15 mouse cellular contexts compared by ENCODE assay signal in the genomic region with DNA sequence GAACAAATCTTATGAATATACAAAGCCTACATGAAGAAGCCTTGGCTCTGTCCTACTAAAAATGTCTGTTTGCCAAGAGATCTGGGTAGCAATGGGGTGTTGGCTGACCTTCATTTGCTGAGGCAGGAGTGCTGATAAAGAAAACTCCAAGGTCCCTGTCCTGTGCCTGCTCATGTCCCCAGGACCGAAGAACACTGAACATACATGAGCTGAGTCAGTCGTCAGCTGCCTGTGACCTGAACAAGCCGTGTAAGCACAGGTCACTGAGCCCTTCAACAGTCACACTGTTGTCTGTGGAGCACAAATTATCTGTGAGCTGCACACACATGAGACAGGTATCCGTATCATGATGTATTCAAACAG. TPM values are rescaled to one million over a fixed set of nuclear protein-coding genes. Genes with fewer than 3 reads are reported as not detected.
DNase-seq lines count a peak whose midpoint lies in the region; ATAC-seq and TF ChIP-seq lines count a peak whose summit lies in the region.
"Had no signal": no experiment of that assay in that cellular context is flagged by ENCODE, and none has a peak within 500 bp of the region (broad histone marks: within the 10 kb centered on the region; RNA-seq: fewer than 3 reads in every experiment).

No protein-coding gene starts in this region.

- no peak for ATAC-seq in heart, embryonic 12.5 days (ENCODE audit: insufficient number of reproducible peaks, low FRiP score)
- ATAC-seq in heart, embryonic 11.5 days (replicated peaks; ENCODE audit: insufficient number of reproducible peaks, low FRiP score, low TSS enrichment) = no peak
- ATAC-seq in liver, embryonic 11.5 days (replicated peaks; ENCODE audit: low FRiP score) = no peak
- peak; percentile 44 for ATAC-seq in intestine, postnatal 0 days
- ATAC-seq in activated CD4-positive, CD25-positive, alpha-beta regulatory T cell, adult 4 months = no peak
- ATAC-seq: forebrain, embryonic 15.5 days; midbrain, embryonic 13.5 days had no signal

- no peak for TF ChIP-seq POLR2A in liver, adult 2 months (IDR thresholded peaks at IDR 0.05; ENCODE audit: extremely low read depth, insufficient read depth, low read length)
- no peak for TF ChIP-seq POLR2A in bone marrow macrophage, adult 2 months (IDR thresholded peaks at IDR 0.05; ENCODE audit: borderline replicate concordance, low read depth, low read length)

- H3K9me3 ChIP-seq in heart, embryonic 12.5 days (replicated peaks) = no peaks in the 10 kb centered on the region
- no peaks in the 10 kb centered on the region for H3K9me3 ChIP-seq in heart, embryonic 11.5 days (replicated peaks; ENCODE audit: control insufficient read depth, low read length)
- H3K9me3 ChIP-seq in liver, embryonic 11.5 days (ENCODE audit: control insufficient read depth, low read length) = no peaks in the 10 kb centered on the region
- H3K9me3 ChIP-seq in intestine, postnatal 0 days (ENCODE audit: control insufficient read depth) = no peaks in the 10 kb centered on the region
- H3K9me3 ChIP-seq: forebrain, embryonic 15.5 days; hindbrain, embryonic 15.5 days; limb, embryonic 12.5 days; midbrain, embryonic 13.5 days had no signal

- TF ChIP-seq CTCF in liver, adult 2 months (IDR thresholded peaks at IDR 0.05; ENCODE audit: low read depth, low read length) = no peak
- TF ChIP-seq CTCF in bone marrow macrophage, adult 2 months (IDR thresholded peaks at IDR 0.05; ENCODE audit: low read depth, low read length) = no peak
- TF ChIP-seq CTCF in intestine, postnatal 0 days (IDR thresholded peaks at IDR 0.05; ENCODE audit: low read depth) = no peak

- H3K79me2 ChIP-seq in liver, adult 2 months (ENCODE audit: control insufficient read depth, insufficient read depth, low read length) = no peaks in the 10 kb centered on the region

- 0 out of 2 replicates have a peak, but pooled peaks cover 5% of the 10 kb centered on the region for H3K36me3 ChIP-seq in heart, embryonic 12.5 days
- no peaks in the 10 kb centered on the region for H3K36me3 ChIP-seq in heart, embryonic 11.5 days (ENCODE audit: control insufficient read depth, insufficient read depth, low read length)
- H3K36me3 ChIP-seq in liver, adult 2 months (ENCODE audit: control insufficient read depth, insufficient read depth, low read length) = peaks cover 19% of the 10 kb centered on the region
- H3K36me3 ChIP-seq in liver, embryonic 11.5 days (ENCODE audit: control insufficient read depth, insufficient read depth, low read length) = 0 out of 2 replicates have a peak, but pooled peaks cover 2% of the 10 kb centered on the region
- peaks cover 18% of the 10 kb centered on the region; the same call in 1 of the 2 replicates for H3K36me3 ChIP-seq in intestine, postnatal 0 days (ENCODE audit: control insufficient read depth, insufficient read depth)
- H3K36me3 ChIP-seq: forebrain, embryonic 15.5 days; hindbrain, embryonic 15.5 days; limb, embryonic 12.5 days; midbrain, embryonic 13.5 days had no signal

- H3K4me2 ChIP-seq in heart, embryonic 12.5 days = no peak overlapping the region
- H3K4me2 ChIP-seq in heart, embryonic 11.5 days = no peak overlapping the region
- no peak overlapping the region for H3K4me2 ChIP-seq in liver, embryonic 11.5 days
- 0 out of 2 replicates have a peak overlapping the region, but pooled peaks have one; percentile 3 for H3K4me2 ChIP-seq in intestine, postnatal 0 days (replicated peaks; ENCODE audit: low read depth)
- H3K4me2 ChIP-seq: forebrain, embryonic 15.5 days; hindbrain, embryonic 15.5 days; limb, embryonic 12.5 days; midbrain, embryonic 13.5 days had no signal

- H3K4me3 ChIP-seq in heart, embryonic 12.5 days = no peak overlapping the region
- no peak overlapping the region for H3K4me3 ChIP-seq in heart, embryonic 11.5 days (ENCODE audit: low read depth, low read length)
- H3K4me3 ChIP-seq in liver, adult 2 months (ENCODE audit: insufficient read depth, low read depth, low read length) = no peak overlapping the region
- no peak overlapping the region for H3K4me3 ChIP-seq in liver, embryonic 11.5 days (ENCODE audit: low read depth, low read length)
- H3K4me3 ChIP-seq in bone marrow macrophage, adult 2 months (ENCODE audit: insufficient read depth, low read length) = no peak overlapping the region
- no peak overlapping the region for H3K4me3 ChIP-seq in intestine, postnatal 0 days (ENCODE audit: low read depth, low read length)
- H3K4me3 ChIP-seq: forebrain, embryonic 15.5 days; hindbrain, embryonic 15.5 days; limb, embryonic 12.5 days; midbrain, embryonic 13.5 days had no signal

- 0 out of 2 replicates have a peak overlapping the region, but pooled peaks have one; percentile 13 for H3K27ac ChIP-seq in heart, embryonic 12.5 days (ENCODE audit: poor library complexity, severe bottlenecking)
- no peak overlapping the region for H3K27ac ChIP-seq in heart, embryonic 11.5 days (ENCODE audit: low read depth, low read length)
- peak overlapping the region; percentile 50 for H3K27ac ChIP-seq in liver, adult 2 months (replicated peaks; ENCODE audit: insufficient read depth, low read depth, low read length)
- no peak overlapping the region for H3K27ac ChIP-seq in liver, embryonic 11.5 days (ENCODE audit: low read depth, low read length)
- H3K27ac ChIP-seq in bone marrow macrophage, adult 2 months (ENCODE audit: insufficient read depth, low read depth, low read length) = peak overlapping the region; percentile 16
- H3K27ac ChIP-seq in intestine, postnatal 0 days (ENCODE audit: low read depth, low read length) = no peak overlapping the region
- H3K27ac ChIP-seq: forebrain, embryonic 15.5 days; hindbrain, embryonic 15.5 days; limb, embryonic 12.5 days; midbrain, embryonic 13.5 days; stomach, postnatal 0 days had no signal

- H3K4me1 ChIP-seq in heart, embryonic 12.5 days (replicated peaks) = peaks cover 27% of the 10 kb centered on the region
- peaks cover 9% of the 10 kb centered on the region for H3K4me1 ChIP-seq in heart, embryonic 11.5 days (ENCODE audit: control insufficient read depth, insufficient read depth, low read length)
- H3K4me1 ChIP-seq in liver, adult 2 months (ENCODE audit: control insufficient read depth, insufficient read depth, low read length) = peaks cover 40% of the 10 kb centered on the region
- H3K4me1 ChIP-seq in liver, embryonic 11.5 days (replicated peaks; ENCODE audit: control insufficient read depth, insufficient read depth, low read length) = peaks cover 12% of the 10 kb centered on the region
- peaks cover 9% of the 10 kb centered on the region for H3K4me1 ChIP-seq in bone marrow macrophage, adult 2 months (ENCODE audit: control insufficient read depth, insufficient read depth, low read length)
- H3K4me1 ChIP-seq in intestine, postnatal 0 days (replicated peaks; ENCODE audit: control insufficient read depth, insufficient read depth, low read length) = peaks cover 7% of the 10 kb centered on the region; the same call in 1 of the 2 replicates
- H3K4me1 ChIP-seq: forebrain, embryonic 15.5 days; limb, embryonic 12.5 days had no signal

- DNase-seq in liver, adult 2 months (ENCODE audit: extremely low read depth, low read depth, low spot score) = peak; percentile 82
- DNase-seq in liver, embryonic 11.5 days (ENCODE audit: low spot score) = no peak
- DNase-seq: cerebellum, adult 9-11 months; lung, postnatal 36 days; thymus, postnatal 14 days had no signal

- H3K9ac ChIP-seq in heart, embryonic 12.5 days = no peak overlapping the region
- H3K9ac ChIP-seq in heart, embryonic 11.5 days (ENCODE audit: low read depth, low read length) = no peak overlapping the region
- H3K9ac ChIP-seq in liver, adult 2 months (ENCODE audit: low read depth, low read length) = peak overlapping the region; percentile 28
- H3K9ac ChIP-seq in liver, embryonic 11.5 days (ENCODE audit: low read depth, low read length) = no peak overlapping the region
- no peak overlapping the region for H3K9ac ChIP-seq in intestine, postnatal 0 days (ENCODE audit: low read depth, low read length)
- H3K9ac ChIP-seq: forebrain, embryonic 15.5 days; hindbrain, embryonic 15.5 days; limb, embryonic 12.5 days; midbrain, embryonic 13.5 days had no signal

- WGBS in heart, embryonic 12.5 days = 86% methylated on average over 4 of the region's 4 CpGs
- WGBS in heart, embryonic 11.5 days (ENCODE audit: insufficient replicate concordance) = 88% methylated on average over 4 of the region's 4 CpGs
- 21% methylated on average over 4 of the region's 4 CpGs for WGBS in liver, adult 2 months
- 86% methylated on average over 4 of the region's 4 CpGs for WGBS in liver, embryonic 11.5 days
- 46% methylated on average over 4 of the region's 4 CpGs for WGBS in intestine, postnatal 0 days

- H3K27me3 ChIP-seq in heart, embryonic 12.5 days (replicated peaks) = no peaks in the 10 kb centered on the region
- H3K27me3 ChIP-seq in heart, embryonic 11.5 days (ENCODE audit: control insufficient read depth, insufficient read depth, low read length) = no peaks in the 10 kb centered on the region
- H3K27me3 ChIP-seq in liver, adult 2 months (ENCODE audit: control insufficient read depth, insufficient read depth, low read length) = no peaks in the 10 kb centered on the region
- H3K27me3 ChIP-seq in liver, embryonic 11.5 days (replicated peaks; ENCODE audit: control insufficient read depth, insufficient read depth, low read length) = no peaks in the 10 kb centered on the region
- no peaks in the 10 kb centered on the region for H3K27me3 ChIP-seq in intestine, postnatal 0 days (replicated peaks; ENCODE audit: control insufficient read depth, insufficient read depth, low read length)
- H3K27me3 ChIP-seq: forebrain, embryonic 15.5 days; hindbrain, embryonic 15.5 days; limb, embryonic 12.5 days; midbrain, embryonic 13.5 days had no signal

RNA-seq across cellular contexts. Expression of a gene that starts 43.1 kb away (rescaled TPM):
- polyA plus RNA-seq in heart, embryonic 12.5 days (2016; fragmentation: Nextera tagmentation; extraction: Ambion mirVana) = 33.7 and 34.2 TPM in 2 replicates
- 15.4 and 19.3 TPM in 2 replicates for polyA plus RNA-seq in heart, embryonic 11.5 days (2014; fragmentation: Nextera tagmentation; extraction: Ambion mirVana)
- 5.2 and 5.9 TPM in 2 replicates for total RNA-seq in liver, adult 2 months (2014; rRNA removed)
- 10.3 and 14.2 TPM in 2 replicates for polyA plus RNA-seq in liver, adult 2 months (2012; rRNA removed)
- 26.8 and 27.9 TPM in 2 replicates for polyA plus RNA-seq in liver, embryonic 11.5 days (2014; fragmentation: Nextera tagmentation; extraction: Ambion mirVana)
- 24.6 and 25.2 TPM in 2 replicates for polyA plus RNA-seq in bone marrow macrophage, adult 2 months (2012; ENCODE audit: insufficient read depth, insufficient read length, missing spikeins)
- polyA plus RNA-seq in intestine, postnatal 0 days (2015; fragmentation: Nextera tagmentation; extraction: Ambion mirVana) = 21.7 and 24.0 TPM in 2 replicates
- polyA plus RNA-seq in activated CD4-positive, CD25-positive, alpha-beta regulatory T cell, adult 4 months (2017; shearing (Covaris generic)) = 10 to 100 TPM; 70.6 to 78.6 TPM

RNA-seq across cellular contexts. Expression of a gene that starts 45.7 kb away (rescaled TPM):
- 3.5 and 3.9 TPM in 2 replicates for polyA plus RNA-seq in heart, embryonic 12.5 days (2016; fragmentation: Nextera tagmentation; extraction: Ambion mirVana)
- polyA plus RNA-seq in heart, embryonic 11.5 days (2014; fragmentation: Nextera tagmentation; extraction: Ambion mirVana) = 2.1 and 2.3 TPM in 2 replicates
- total RNA-seq in liver, adult 2 months (2014; rRNA removed) = 8.6 and 13.0 TPM in 2 replicates
- 52.8 and 57.7 TPM in 2 replicates for polyA plus RNA-seq in liver, adult 2 months (2012; rRNA removed)
- 7.5 and 8.2 TPM in 2 replicates for polyA plus RNA-seq in liver, embryonic 11.5 days (2014; fragmentation: Nextera tagmentation; extraction: Ambion mirVana)
- polyA plus RNA-seq in bone marrow macrophage, adult 2 months (2012; ENCODE audit: insufficient read depth, insufficient read length, missing spikeins) = 74.2 and 78.0 TPM in 2 replicates
- polyA plus RNA-seq in intestine, postnatal 0 days (2015; fragmentation: Nextera tagmentation; extraction: Ambion mirVana) = 3.8 and 4.0 TPM in 2 replicates
- polyA plus RNA-seq in activated CD4-positive, CD25-positive, alpha-beta regulatory T cell, adult 4 months (2017; shearing (Covaris generic)) = 10 to 100 TPM; 43.3 to 60.2 TPM

Comparison
In these comparisons a context has a peak if more than half of its experiments do, and no peak if none do; other contexts are left out.
1. H3K27ac ChIP-seq: peak in heart, embryonic 12.5 days (single experiment), liver, adult 2 months (single experiment) and bone marrow macrophage, adult 2 months (single experiment); none in heart, embryonic 11.5 days (single experiment), liver, embryonic 11.5 days (single experiment) and intestine, postnatal 0 days (single experiment).